Mouse (Mus musculus) liver, postnatal 0 days (tissue): Measurements from ENCODE around the gene Lmln. TPM values are rescaled to one million over a fixed set of nuclear protein-coding genes. Genes with fewer than 3 reads are reported as not detected.
"Not testable (repeated sequence)": the region's sequence is repeated elsewhere in the genome, so short reads cannot be mapped to it uniquely, and the experiment has no call there.

Experiments
- ATAC-seq: fragments of 200-750 bp; cut with Nextera tagmentation; 2 replicates; pipeline ENCODE4 v1.8.0; 2017; ENCODE audit warnings: mild to moderate bottlenecking, moderate library complexity
- DNase-seq: peaks from one replicate; pipeline ENCODE4 v3.0.0-alpha.2; 2016
- H3K27ac ChIP-seq: fragments of 300-500 bp; sonication (generic); 2 replicates; pipeline ENCODE4 v1.5.1; 2014; ENCODE audit warnings: antibody characterized with exemption, moderate library complexity, mild to moderate bottlenecking, low read depth
- H3K27me3 ChIP-seq: fragments of 300-500 bp; sonication (generic); 2 replicates; pipeline ENCODE4 v1.6.1; 2014; ENCODE audit warnings: low read length, control low read depth, mixed read lengths; ENCODE audit not compliant: insufficient read depth
- H3K36me3 ChIP-seq: fragments of 300-500 bp; sonication (generic); replicated peaks from 2 replicates; pipeline ENCODE4 v1.6.1; 2014; ENCODE audit warnings: mild to moderate bottlenecking, control low read depth, low read length, moderate library complexity, mixed read lengths; ENCODE audit not compliant: insufficient read depth
- H3K4me1 ChIP-seq: fragments of 300-500 bp; sonication (generic); 2 replicates; pipeline ENCODE4 v1.6.1; 2014; ENCODE audit warnings: antibody characterized with exemption, mild to moderate bottlenecking, control low read depth; ENCODE audit not compliant: insufficient read depth
- H3K4me2 ChIP-seq: fragments of 300-500 bp; sonication (generic); 2 replicates; pipeline ENCODE4 v1.6.1; 2014; ENCODE audit warnings: low read depth, mild to moderate bottlenecking, low read length, moderate library complexity, mixed read lengths
- H3K4me3 ChIP-seq: fragments of 300-500 bp; sonication (generic); 2 replicates; pipeline ENCODE4 v1.5.1; 2014; ENCODE audit warnings: low read depth, low read length
- H3K9ac ChIP-seq: fragments of 300-500 bp; sonication (generic); replicated peaks from 2 replicates; pipeline ENCODE4 v1.6.1; 2014; ENCODE audit warnings: mild to moderate bottlenecking, moderate library complexity
- H3K9me3 ChIP-seq: fragments of 300-500 bp; sonication (generic); 2 replicates; pipeline ENCODE4 v1.6.1; 2016; ENCODE audit warnings: mild to moderate bottlenecking, control low read depth, low read length, mixed read lengths
- CTCF ChIP-seq: sonication (generic); IDR thresholded peaks from 2 replicates; pipeline ENCODE4 v1.5.1; 2016; ENCODE audit warnings: antibody characterized with exemption, low read depth
- EP300 ChIP-seq: IDR thresholded peaks from 2 replicates; pipeline ENCODE4 v1.6.1; 2016; ENCODE audit warnings: antibody characterized with exemption, low read depth, mild to moderate bottlenecking
- whole genome bisulfite sequencing: fragments of 180-500 bp; shearing (Covaris S2); extraction: QIAGEN DNeasy Blood & Tissue Kit; methylation state at CpG from one replicate; pipeline ENCODE4 v1.1.7; 2014; ENCODE audit not compliant: insufficient replicate concordance; 5-methylcytosine and 5-hydroxymethylcytosine counted together
- polyA plus RNA-seq: library from polyadenylated mRNA; unstranded; fragments of >200 nt; fragmentation: Nextera tagmentation; extraction: Ambion mirVana; gene quantifications from 2 replicates; pipeline ENCODE4 v1.2.1, GENCODE M21; 2015

Gene Lmln
- polyA plus RNA-seq, 1 experiment from 2014 or later, result 1.2 TPM

DNA sequence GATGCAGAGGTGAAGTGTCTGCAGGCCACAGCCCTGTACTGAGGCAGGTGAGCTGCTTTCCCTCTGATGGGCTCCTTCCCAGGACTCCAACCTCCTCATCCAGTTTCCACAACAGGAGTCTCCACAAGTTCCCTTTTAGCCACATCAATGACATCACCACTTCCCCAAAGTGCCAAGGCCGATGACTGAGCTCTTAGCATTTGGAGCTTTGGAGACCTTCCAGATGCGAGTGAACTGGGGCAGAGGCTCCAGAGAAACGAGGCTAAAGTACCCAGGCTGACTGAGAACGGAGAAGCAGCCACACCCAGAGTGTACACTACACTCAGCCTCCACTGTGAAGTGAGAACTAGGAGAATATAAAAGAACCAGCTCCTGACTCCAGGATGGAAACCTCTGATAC lies 68.4 kb downstream of the Lmln start:
- WGBS, result 15% methylated on average over 4 of the region's 4 CpGs
- DNase-seq (no peak), ATAC-seq (no peak)
- H3K27me3 ChIP-seq, result no peaks in the 10 kb centered on the region
- H3K4me3 ChIP-seq, result no peak overlapping the region
- no peaks in the 10 kb centered on the region for H3K9me3 ChIP-seq
- no peaks in the 10 kb centered on the region for H3K36me3 ChIP-seq
- H3K4me1 ChIP-seq, result no peaks in the 10 kb centered on the region; the same call in 1 of the 2 replicates
- no peak overlapping the region for H3K4me2 ChIP-seq
- no peak overlapping the region for H3K9ac ChIP-seq
- TF ChIP-seq EP300 (no peak), CTCF (no peak)
- H3K27ac ChIP-seq, result no peak overlapping the region

DNA sequence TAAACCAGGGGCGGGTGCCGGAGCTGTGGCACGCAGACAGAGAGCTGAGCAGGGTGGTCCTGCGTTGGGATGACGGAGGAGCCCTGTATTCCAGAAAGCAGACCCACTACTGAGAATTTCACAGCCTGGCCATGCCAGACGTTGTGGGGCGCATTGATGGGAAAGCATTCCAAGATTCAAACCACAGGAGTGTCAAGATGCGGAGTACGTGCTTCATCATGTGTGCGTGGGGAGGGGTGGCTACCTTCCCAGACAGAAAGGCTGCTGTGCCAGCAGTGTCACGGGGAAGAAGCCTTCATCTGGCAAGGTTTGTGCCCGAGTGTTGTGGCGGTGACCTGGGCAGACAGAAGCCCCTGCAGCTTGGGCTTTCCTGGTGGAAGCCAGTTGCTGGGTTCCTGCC lies 70.9 kb downstream of the Lmln start:
- H3K9ac ChIP-seq, result no peak overlapping the region
- ATAC-seq, result no peak
- H3K27me3 ChIP-seq, result no peaks in the 10 kb centered on the region
- H3K9me3 ChIP-seq, result no peaks in the 10 kb centered on the region
- TF ChIP-seq EP300 (no peak), CTCF (no peak)
- H3K27ac ChIP-seq, result no peak overlapping the region
- 82% methylated on average over 13 of the region's 13 CpGs for whole genome bisulfite sequencing
- no peak overlapping the region for H3K4me2 ChIP-seq
- H3K36me3 ChIP-seq, result no peaks in the 10 kb centered on the region
- H3K4me3 ChIP-seq, result no peak overlapping the region
- DNase-seq, result no peak
- H3K4me1 ChIP-seq, result no peaks in the 10 kb centered on the region; the same call in 1 of the 2 replicates

DNA sequence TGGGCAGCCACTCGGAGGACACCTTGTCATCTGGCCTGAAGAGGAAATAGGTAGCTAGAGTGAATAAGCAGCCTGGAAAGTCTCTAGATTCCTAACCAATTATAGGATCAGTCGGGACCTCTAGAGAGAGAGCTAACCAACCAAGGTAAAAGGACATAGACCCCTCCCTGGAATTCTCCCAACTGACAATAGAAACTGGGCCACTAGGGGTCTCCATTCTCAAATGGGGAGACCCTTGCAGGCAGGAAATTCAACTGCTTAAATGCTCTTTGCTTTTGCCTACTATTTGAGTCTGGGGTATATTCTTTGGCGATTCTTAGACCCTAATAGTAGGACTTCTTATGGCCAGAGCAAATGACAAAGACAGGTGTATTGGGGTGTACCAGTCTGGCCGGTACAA lies 72.8 kb downstream of the Lmln start:
- no peaks in the 10 kb centered on the region for H3K27me3 ChIP-seq
- H3K4me2 ChIP-seq, result no peak overlapping the region
- ATAC-seq, result no peak
- H3K4me1 ChIP-seq, result no peaks in the 10 kb centered on the region; the same call in 1 of the 2 replicates
- H3K9me3 ChIP-seq, result no peaks in the 10 kb centered on the region
- no peak overlapping the region for H3K9ac ChIP-seq
- DNase-seq, result no peak
- H3K4me3 ChIP-seq, result no peak overlapping the region
- H3K36me3 ChIP-seq, result no peaks in the 10 kb centered on the region
- H3K27ac ChIP-seq, result no peak overlapping the region
- no peak for TF ChIP-seq EP300
- TF ChIP-seq CTCF, result 0 out of 2 replicates have a peak, but pooled peaks have one; percentile 17
- 63% methylated on average over 4 of the region's 4 CpGs for WGBS

DNA sequence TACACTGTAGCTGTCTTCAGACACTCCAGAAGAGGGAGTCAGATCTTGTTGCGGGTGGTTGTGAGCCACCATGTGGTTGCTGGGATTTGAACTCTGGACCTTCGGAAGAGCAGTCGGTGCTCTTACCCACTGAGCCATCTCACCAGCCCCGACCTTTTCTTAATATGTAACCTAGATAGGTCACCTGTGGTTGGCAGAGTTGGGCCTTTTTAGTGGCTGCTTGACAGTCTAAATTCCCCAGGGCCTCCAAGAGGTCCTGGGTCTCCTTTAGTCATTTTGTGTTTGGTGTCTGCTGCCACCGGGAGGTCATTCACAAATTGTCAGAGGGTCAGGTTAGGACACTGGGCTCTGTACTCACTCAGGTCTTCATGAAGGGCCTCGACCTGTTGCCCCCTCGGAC lies 76.7 kb downstream of the Lmln start:
- H3K4me2 ChIP-seq, H3K4me3 ChIP-seq, H3K27me3 ChIP-seq, H3K27ac ChIP-seq, ATAC-seq, H3K9me3 ChIP-seq, DNase-seq, H3K4me1 ChIP-seq, H3K36me3 ChIP-seq, H3K9ac ChIP-seq: not testable (repeated sequence)
- 63% methylated on average over 6 of the region's 7 CpGs for WGBS

DNA sequence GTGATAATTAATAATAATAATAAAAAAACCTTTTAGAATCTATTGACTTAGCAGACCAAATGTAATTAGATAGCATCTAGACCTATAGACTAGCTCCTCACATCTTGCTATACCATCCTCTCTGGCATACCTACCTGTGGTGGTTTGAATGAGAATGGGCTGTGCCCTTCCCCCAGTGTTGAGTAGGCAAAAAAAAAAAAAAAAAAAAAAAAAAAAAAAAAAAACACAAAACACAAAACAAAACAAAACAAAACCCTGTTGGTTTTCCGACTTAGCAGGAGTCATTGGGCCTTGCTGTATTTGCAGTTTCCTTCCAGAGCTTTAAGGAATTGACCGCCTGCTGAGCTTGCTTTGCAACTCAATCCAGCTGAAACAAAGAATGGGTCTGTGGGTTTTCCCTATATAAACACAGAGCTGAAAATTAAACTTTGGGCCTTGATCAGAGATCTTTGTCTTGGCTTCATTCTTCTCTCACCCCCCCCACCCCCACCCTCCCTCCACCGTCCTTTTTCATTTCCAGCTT lies 79.5 kb downstream of the Lmln start:
- Histone ChIP-seq H3K9ac (no peak overlapping the region), H3K4me2 (no peak overlapping the region), H3K9me3 (no peaks in the 10 kb centered on the region), H3K4me3 (no peak overlapping the region), H3K27ac (no peak overlapping the region), H3K4me1 (no peaks in the 10 kb centered on the region), H3K36me3 (no peaks in the 10 kb centered on the region), H3K27me3 (no peaks in the 10 kb centered on the region)
- ATAC-seq (no peak), DNase-seq (no peak)
- WGBS, result 74% methylated on average over 3 of the region's 3 CpGs
- no peak for TF ChIP-seq CTCF
- TF ChIP-seq EP300, result no peak

DNA sequence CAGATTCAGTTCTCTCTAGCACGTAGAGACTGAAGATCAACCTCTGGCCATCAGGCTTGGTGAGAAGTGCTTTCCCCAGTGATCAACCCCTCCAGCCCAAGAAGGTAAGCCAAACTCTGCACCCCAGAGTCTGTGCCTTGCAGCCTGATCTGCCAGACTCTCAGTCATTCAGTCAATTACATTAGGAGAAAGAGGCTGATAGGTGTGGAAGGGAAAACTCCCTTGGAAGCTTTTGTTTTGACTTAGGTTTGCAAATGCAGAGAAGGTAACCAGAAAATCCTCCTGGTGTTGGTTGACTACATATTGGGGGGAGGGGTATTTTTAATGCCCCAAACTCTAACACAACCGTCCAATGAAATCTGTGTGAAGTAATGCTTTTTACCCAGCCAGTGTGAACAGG lies 81.1 kb downstream of the Lmln start:
- H3K36me3 ChIP-seq, result no peaks in the 10 kb centered on the region
- no peaks in the 10 kb centered on the region for H3K4me1 ChIP-seq
- no peak for TF ChIP-seq EP300
- no peak for TF ChIP-seq CTCF
- no peaks in the 10 kb centered on the region for H3K9me3 ChIP-seq
- H3K4me2 ChIP-seq, result no peak overlapping the region
- 49% methylated on average over 2 of the region's 2 CpGs for WGBS
- H3K4me3 ChIP-seq, result no peak overlapping the region
- no peak overlapping the region for H3K9ac ChIP-seq
- no peak for DNase-seq
- H3K27me3 ChIP-seq, result no peaks in the 10 kb centered on the region
- no peak overlapping the region for H3K27ac ChIP-seq
- no peak for ATAC-seq

DNA sequence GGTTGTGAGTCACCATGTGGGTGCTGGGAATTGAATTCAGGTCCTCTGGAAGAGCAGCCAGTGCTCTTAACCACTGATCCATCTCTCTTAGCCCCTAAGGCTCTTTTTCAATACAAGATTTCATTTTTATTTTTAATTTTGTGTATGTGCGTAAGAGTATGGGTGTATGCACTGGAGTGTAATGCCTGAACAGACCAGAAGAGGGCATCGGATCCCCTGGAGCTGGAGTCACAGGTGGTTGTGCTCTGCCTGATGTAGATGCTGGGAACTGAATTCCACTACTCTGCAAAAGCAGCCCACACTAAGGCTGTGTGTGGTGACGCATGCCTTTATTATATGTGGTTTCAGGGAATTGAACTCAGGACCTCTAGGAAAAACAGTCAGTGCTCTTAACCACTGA lies 83.9 kb downstream of the Lmln start:
- no peak overlapping the region for H3K9ac ChIP-seq
- no peaks in the 10 kb centered on the region for H3K4me1 ChIP-seq
- no peak for DNase-seq
- no peak overlapping the region for H3K4me3 ChIP-seq
- TF ChIP-seq EP300 (no peak), CTCF (no peak)
- no peak for ATAC-seq
- H3K4me2 ChIP-seq, result no peak overlapping the region
- WGBS, result 91% methylated on average over 3 of the region's 3 CpGs
- H3K27ac ChIP-seq, result no peak overlapping the region
- H3K27me3 ChIP-seq, result no peaks in the 10 kb centered on the region
- no peaks in the 10 kb centered on the region for H3K36me3 ChIP-seq
- no peaks in the 10 kb centered on the region for H3K9me3 ChIP-seq
